Mouse (Mus musculus): Measurements from ENCODE around the gene Smarcb1.

Gene Smarcb1

DNA sequence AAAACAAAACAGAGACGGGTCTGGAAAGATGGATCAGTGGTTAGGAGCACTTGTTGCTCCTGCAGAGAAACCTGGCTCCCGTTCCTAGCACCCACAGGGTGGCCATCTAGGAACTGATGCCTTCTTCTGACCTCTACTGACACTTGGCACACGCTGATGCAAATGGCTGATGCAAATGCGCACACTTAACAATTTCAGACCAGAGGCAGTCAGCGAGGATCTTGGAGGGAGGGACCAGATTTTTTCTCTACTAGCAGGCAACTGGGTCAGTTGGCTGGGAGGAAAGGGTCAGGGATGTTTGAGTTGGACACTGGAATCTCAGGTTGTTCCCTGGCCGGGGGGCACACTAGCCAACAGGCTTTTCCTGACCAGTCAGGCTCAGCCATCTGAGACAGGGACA is 11.5 kb upstream of the Smarcb1 start, which contains the start of gene Chchd10:
Chchd10 (plus strand) TSS at position 240 of the 400 bp plus-strand sequence.
- DNase-seq, result no peak

GRCm38 (mm10) chr10:75932081-75932678 is 10.8 kb upstream of the Smarcb1 start:
- no peak for DNase-seq

GRCm38 (mm10) chr10:75931311-75931710 is 9.9 kb upstream of the Smarcb1 start:
- DNase-seq, result no peak

GRCm38 (mm10) chr10:75930304-75930703 is 8.9 kb upstream of the Smarcb1 start:
- no peak for DNase-seq

- no peak for DNase-seq
These were observed 5.0 kb upstream of the Smarcb1 start for GRCm38 (mm10) chr10:75926396-75926795.

GRCm38 (mm10) chr10:75924324-75924723 is 2.9 kb upstream of the Smarcb1 start:
- peak in 1 of 2 experiments; percentile 28 for DNase-seq

DNA sequence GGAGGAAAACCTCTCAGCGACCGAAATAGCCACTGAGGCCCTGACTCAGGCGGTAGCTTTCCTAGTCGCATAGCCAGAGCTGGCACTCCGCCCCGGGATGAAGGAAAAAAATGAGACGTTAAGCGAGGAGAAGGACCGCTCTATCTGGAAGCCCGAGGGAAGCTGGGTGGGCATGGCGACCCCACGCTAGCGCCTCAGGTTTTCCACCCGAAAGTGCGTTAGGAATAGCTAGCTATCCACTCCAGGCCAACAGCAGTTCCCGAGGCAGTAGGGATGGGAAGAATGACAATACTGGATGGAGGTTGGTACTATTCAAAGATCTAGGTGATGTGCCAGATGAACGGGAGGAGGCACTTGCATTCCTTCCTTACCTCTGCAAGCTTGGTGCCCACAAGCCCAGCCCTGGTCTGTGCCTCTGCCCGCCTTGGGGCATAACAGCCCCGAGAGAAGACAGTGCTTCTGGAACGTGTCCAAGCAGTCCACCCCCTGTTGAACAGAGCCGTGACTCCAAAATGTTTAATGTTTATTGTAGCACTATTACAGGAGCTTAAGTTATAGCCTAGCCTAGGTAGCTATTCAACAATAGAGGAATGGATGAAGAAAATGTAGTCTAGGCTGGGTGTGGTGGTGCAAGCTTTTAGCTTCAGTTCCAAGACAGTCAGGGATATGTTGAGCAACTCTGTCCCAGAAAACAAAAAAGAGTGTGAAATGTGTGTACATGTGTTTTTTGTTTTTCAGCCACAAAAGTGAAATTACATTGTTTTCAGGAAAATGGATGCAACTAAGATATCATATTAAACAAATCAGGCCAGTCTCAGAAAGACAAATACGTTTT is 526 bp upstream of the Smarcb1 start:
- peak in 1 of 2 experiments; percentile 32 for DNase-seq

- no peak for DNase-seq
These were observed 2.4 kb downstream of the Smarcb1 start for GRCm38 (mm10) chr10:75919026-75919425.

DNA sequence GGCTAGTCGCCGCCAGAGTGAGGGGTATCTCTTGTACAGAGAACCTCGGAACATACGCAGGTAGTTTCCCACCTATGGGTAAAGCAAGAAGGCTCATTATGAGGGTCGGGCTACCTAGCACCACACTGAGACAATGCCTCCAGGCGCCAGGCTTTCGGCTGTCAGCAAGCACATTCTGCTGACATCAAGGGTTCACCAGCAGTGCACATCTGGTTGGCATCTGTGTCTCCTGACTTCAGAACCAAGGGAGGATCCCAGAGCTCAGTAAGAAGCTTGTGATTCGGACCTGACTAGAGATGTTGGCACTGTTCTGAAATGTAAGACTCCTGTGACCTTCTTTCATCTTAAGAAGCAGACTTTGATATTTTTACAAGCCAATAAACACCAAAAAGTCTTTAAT is 4.6 kb downstream of the Smarcb1 start:
- no peak for DNase-seq

GRCm38 (mm10) chr10:75915557-75915956 is 5.9 kb downstream of the Smarcb1 start:
- no peak for DNase-seq

DNA sequence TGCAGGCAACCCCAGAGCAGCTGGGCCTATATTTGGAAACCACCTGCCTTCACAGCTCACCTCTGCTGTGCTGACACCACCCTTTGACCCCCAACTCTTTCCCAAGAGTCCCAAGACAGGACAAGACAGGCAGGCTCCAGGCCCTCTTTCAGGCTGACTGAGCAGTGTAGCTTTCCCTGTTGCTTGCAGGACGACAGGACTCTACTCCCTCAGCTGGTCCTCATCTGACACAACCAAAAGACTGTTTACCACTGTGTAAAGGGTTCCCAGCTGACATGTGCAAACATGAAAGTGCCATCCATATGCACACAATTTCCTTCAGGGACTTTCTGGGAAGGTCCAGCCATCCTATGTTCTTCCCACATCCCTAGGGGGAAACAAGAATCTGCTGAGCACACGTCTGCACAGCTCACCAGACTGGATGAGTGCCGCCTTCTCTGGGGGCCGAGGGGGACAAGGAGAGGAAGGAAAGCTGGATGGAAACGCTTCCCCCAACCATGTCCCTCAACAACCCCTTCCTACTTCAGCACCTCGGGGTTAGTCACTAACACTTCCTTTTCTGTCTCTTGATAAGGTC is 8.3 kb downstream of the Smarcb1 start:
- no peak for DNase-seq

DNA sequence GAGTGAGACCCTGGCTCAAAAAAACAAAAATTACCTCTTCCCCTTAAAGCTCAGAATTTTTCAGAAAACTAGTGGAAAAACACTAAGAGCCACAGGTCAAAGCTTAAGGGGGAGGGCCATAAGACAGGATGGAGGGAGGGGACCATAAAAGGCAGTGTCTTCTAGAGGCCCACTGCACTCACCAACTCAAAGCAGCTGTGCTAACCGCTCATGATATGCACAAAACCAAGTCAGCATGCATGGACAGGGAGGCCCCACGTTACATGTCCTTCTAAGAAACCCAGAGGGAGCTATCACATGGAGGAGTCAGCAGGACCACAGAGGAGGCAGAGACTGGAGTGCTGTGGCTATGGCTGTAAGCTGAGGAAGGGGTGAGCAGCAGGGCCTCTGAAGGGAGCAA is 10.7 kb downstream of the Smarcb1 start:
- no peak for DNase-seq

DNA sequence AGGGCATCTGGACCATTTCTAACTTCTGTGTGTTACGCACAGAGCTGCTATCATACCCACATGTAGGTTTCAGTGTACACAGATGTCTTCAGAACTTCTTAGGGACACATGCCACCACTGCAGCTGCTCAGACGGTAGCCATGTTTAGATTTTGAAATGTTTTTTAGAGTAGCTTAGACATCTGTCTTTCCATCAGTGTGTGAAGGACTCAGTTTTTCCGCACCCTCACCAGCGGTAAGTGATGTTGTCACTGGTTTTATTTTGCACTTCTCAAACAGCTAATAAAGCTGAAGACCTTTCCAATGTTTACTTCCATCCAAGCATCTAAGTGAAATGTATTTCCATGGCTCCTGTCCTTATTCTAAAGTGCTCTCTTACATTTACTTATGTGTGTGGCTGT is 14.5 kb downstream of the Smarcb1 start:
- DNase-seq, result no peak

GRCm38 (mm10) chr10:75904391-75904790 is 17.0 kb downstream of the Smarcb1 start:
- DNase-seq, result no peak

DNA sequence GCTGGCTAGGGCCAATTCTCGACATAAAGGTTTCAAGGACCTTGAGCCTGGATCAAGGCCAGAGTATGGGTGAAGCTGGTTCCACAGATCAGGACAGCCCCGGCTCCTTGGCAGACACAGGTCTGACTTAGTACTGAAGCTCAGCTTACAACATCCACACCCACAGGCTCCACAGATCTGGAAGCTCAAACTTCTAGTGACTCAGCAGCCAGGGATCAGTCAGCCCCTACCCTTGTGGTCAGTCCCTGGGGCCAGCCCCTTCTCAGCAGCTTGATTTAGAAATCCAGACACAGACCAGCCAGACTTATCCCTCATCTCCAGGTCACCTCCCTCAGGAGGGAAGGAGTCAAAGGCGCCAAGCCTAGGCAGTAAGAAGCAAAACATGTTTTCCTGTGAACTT is 22.6 kb downstream of the Smarcb1 start:
- DNase-seq, result peak in 1 of 2 experiments; percentile 50

DNA sequence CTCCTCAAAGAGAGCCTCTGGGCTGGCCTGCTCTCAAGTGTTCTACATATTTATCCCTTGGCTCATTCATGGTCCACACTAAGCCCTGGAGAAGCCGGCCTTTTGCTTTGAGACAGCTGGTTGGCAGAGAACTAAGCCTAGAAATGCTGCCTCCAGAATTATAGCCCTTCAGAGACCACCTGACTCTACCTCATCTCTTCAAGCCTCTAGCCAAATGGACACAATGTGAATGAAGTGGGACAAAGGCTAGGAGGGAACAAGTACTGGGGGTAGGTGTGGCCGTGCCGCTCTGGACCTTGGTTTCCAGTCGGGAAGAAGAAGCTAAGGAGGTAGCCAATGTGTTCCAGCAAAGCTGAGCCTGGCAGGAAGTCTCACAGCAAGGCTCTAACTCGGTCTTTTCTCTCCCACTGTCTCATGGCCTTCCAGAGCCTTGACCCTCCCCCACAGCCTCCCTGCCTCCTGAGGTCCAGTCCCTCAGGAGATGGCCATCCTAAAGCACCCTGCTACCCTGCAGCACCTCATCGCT is 23.3 kb downstream of the Smarcb1 start:
- no peak for DNase-seq

- peak; percentile 57 to 85 for DNase-seq
These were observed 24.0 kb downstream of the Smarcb1 start for GRCm38 (mm10) chr10:75897373-75897772.

- DNase-seq, result no peak
These were observed 25.2 kb downstream of the Smarcb1 start for GRCm38 (mm10) chr10:75896208-75896607.

- no peak for DNase-seq
These were observed 25.7 kb downstream of the Smarcb1 start for GRCm38 (mm10) chr10:75895730-75896129.

DNA sequence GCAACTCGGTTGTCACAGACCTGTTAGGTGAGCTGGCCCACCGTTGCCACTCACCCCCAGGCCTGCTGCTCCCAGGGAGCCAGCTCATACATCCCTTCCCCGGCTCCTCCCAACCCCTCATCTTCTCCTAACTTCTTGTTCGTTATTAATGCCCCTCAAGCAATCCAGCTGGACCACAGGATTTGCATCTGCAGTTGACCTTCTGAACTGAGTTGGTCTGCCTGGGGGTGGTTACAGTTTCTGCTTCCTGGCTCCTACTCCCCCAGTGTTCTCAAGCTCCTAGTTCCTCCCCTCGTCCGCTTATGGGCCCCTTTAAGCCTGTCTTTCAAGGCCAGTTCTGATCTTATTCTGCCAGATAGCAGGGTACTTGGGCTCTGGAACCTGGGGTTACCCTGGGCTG is 26.8 kb downstream of the Smarcb1 start:
- no peak for DNase-seq

DNA sequence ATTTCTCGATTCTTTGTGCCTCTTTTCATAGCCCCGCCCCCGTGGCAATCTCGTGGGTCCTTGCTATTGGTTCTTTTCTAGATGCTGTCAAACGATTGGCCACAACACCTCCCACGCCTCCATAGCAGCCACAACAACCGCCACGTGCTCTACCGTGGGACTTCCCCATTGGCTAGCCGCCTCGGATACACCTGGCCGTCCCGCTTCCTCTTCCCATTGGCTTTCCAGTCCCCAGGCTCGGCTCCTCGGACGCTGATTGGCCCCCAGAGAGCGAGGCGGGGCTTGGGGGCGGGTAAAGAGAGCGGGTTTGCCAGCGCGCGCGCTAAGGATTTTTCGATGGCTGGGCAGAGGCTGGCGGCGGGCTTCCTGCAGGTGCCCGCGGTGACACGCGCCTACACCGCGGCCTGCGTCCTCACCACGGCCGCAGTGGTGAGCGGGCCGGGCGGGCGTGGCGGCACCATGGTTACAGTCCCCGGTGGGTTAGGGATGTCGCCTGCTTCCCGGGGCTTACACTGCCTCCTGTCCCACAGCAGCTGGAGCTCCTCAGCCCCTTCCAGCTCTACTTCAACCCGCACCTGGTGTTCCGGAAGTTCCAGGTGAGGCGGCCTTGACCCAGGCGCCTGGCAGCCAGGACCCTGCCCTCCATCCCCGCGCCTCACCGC is 28.2 kb downstream of the Smarcb1 start, which contains the start of gene Derl3:
Derl3 (plus strand) TSS at position 325 of the 662 bp plus-strand sequence.
- peak; percentile 97 to 98 for DNase-seq

- DNase-seq, result no peak
These were observed 31.8 kb downstream of the Smarcb1 start for GRCm38 (mm10) chr10:75889406-75890153.
